Mouse (Mus musculus): ENCODE data around the gene Tmem221.

The Tmem221 gene

DNA sequence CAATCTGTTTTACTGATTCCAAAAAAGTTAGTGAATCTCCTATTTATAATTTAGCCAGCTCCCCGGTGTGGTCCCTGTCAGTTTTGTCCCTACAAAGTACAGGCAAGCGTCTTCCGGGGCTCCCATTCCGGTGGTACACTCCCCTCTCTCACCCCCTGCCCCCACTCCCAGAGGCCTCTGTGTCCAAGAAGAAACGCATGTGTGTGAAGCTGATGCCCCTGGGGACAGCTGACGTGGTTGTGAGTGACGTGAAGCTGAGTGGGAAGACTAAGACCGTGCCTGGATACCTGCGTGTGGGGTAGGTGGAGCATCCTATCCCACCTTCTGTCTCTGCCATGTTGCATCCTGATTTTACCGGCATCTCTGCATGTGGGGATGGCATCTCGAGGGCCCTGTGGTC is 13.6 kb downstream of the Tmem221 start:
- no peak for DNase-seq

GRCm38 (mm10) chr8:71543755-71544154 is 14.9 kb downstream of the Tmem221 start:
- no peak for DNase-seq

GRCm38 (mm10) chr8:71542632-71543343 is 15.9 kb downstream of the Tmem221 start, which contains the start of gene Mvb12a:
TSS of gene Mvb12a (plus strand) at chr8:71542922.
- peak; percentile 100 for DNase-seq

GRCm38 (mm10) chr8:71537028-71537867 is 21.4 kb downstream of the Tmem221 start, which contains the start of gene Bst2:
TSS of gene Bst2 (minus strand) at chr8:71537456.
- DNase-seq: peak; percentile 99

GRCm38 (mm10) chr8:71535663-71536062 is 23.0 kb downstream of the Tmem221 start:
- no peak for DNase-seq

GRCm38 (mm10) chr8:71534263-71534810 is 24.3 kb downstream of the Tmem221 start:
- no peak for DNase-seq

GRCm38 (mm10) chr8:71530735-71531467 is 27.8 kb downstream of the Tmem221 start:
- peak; percentile 73 for DNase-seq

DNA sequence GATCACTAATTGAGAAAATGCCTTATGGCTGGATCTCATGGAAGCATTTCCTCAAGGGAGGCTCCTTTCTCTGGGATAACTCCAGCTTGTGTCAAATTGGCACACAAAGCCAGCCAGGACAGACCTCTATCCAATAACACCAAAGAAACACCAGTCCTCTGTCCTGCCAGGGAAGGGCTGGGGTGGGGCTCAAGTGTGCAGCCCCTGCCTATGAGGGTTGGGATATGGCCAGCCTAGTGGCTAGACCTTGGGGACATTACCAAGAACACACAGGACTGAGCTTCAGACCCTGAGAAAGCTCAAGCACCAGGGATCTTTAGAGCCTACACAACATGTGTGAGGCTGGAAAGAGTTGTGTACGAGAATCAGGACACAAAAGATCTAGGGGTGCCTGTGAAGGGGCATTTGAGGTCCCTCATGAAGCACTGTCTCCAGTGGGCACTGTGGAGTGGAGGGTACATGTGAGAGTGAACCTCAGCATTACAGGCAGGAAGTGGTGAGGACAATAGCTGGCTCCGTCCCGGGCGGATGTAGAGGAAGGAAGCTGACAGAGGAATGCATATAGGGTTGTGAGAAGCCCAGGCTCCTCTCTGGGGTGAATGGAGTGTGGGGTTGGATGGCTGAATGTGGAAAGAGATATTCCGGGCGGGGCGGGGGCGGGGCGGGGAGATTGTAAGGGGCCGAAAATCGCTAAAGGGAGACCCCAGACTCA is 30.2 kb downstream of the Tmem221 start:
- DNase-seq: peak; percentile 80

- no peak for DNase-seq
These were observed 31.4 kb downstream of the Tmem221 start for GRCm38 (mm10) chr8:71527162-71527870.

DNA sequence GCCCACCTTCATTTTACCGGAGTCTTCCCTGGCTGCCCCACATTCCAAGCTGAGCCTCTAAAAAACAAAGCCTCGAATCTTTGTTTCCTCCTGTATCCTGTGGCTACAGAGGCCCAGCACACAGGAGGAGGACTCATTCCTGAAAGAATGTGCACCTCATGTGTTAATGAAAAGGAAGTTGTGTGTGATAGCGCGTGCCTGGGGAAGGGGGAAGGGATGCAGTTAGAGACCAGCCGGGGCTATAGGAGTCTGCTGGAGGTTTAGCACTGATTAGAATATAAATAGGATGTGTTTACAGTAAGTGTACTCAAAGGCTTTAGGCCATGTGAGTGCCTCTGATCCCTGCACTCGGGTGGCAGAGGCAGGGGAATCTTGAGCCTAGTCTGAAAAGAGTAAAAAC is 32.4 kb downstream of the Tmem221 start:
- no peak for DNase-seq

DNA sequence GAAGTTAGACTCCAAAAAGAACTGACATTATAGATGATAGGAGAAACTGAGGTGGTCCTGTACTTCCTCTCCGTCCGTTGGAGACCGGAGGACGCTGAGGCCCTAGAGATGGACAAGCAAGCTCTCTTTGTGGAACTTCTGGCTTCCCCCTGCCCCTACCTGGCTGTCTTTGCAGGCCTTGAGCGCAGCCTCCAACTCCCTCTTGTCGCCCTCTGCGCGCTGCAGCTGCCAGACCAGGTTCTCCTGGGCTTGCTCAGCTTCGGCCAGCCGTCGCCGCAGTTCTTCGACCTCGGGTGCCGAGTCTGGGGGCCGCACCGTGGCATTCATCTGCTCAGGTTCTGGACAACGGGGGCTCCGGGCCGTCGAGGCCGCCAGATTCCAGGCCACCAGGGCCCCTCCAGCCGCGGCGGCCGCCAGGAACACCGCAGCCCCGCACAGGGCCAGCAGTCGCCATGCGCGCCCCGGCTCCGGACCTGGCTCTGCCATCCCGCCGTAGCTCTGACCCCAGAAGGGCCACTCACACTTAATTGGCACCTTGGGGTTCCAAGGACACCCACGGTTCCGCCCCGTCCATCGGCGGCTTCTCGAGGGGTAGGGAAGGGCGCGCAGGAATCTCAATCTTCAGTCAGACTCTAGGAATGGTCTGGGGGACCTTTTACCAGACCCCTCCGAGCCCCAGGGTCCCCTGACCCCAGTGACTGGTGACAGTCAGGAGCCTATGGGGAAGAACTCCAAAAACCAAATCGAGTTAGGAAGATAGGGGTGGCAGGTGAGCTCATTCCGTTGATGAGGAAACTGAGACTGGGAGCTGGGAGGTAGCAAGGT is 33.2 kb downstream of the Tmem221 start, which contains the start of gene Ccdc194:
Gene Ccdc194 (minus strand): TSS at position 486 of the 825 bp plus-strand sequence.
- DNase-seq: no peak

- DNase-seq: peak; percentile 96
These were observed 37.0 kb downstream of the Tmem221 start for GRCm38 (mm10) chr8:71521634-71522033.

DNA sequence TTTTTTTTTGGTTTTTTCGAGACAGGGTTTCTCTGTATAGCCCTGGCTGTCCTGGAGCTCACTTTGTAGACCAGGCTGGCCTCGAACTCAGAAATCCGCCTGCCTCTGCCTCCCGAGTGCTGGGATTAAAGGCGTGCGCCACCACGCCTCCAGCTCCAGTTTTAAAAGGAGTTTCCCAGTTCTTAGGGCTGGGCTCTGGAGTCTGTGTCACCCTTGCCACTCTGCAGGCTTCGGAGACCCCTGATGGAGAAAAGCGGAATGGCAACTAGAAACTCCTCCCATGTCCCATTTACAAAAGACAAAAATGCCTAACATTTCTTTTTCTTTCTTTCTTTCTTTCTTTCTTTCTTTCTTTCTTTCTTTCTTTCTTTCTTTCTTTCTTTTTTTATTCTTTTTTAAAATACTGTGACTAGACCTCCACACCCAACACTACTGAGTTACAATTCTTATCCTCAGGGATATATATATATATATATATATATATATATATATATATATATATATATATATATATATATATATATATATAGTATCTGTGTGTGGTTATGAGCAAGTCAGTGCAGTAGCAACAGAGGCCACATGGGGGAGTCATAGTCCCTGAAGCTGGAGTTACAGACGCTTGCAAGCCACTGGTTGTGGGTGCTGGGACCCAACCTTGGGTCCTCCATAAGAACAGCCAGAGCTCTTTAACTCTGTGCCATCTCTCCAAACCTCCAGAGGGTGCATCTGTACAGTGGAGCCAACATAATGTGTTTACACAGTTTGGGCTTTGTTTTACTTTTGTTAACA is 39.4 kb downstream of the Tmem221 start:
- peak; percentile 85 for DNase-seq

DNA sequence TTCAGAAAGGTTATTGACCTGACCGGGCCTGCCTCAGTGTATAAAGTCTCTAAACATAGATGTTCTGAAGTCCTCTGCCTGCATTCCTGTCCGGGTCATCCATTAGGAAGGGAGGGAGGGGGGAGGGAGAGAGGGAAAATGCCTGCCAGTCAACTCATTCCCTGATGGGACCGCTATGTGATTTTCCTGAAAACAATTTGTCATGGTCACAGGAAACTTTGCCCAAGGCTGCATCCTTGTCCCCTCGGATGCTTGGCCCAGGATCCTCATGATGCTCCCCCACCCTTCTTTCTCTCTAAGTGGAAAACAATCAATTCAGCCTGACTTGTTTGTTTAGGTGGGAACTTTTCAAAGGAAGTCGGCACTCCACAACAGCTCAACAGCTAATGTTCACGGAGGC is 41.9 kb downstream of the Tmem221 start:
- peak; percentile 69 for DNase-seq

- no peak for DNase-seq
These were observed 43.6 kb downstream of the Tmem221 start for GRCm38 (mm10) chr8:71515043-71515442.

GRCm38 (mm10) chr8:71513018-71513754 is 45.5 kb downstream of the Tmem221 start:
- peak; percentile 38 for DNase-seq

GRCm38 (mm10) chr8:71511644-71512043 is 47.0 kb downstream of the Tmem221 start, which contains the start of gene Plvap:
TSS of gene Plvap (minus strand) at chr8:71511752.
- peak; percentile 84 for DNase-seq

DNA sequence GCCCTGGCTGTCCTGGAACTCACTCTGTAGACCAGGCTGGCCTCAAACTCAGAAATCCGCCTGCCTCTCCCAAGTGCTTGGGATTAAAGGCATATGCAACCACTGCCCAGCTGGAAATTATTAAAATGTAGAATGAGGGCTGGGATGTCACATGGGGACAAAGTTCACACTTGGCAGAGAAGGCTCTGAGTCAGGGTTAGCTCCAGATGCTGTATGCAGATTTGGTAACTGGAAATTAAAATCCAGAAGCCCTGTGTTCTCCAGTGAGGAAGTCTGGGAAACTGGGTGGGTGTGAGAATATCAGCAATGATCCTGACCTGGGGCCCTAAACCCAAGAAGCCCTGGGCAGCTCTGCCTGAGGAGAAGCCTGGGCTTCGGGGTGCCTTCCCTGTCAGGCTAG is 49.4 kb downstream of the Tmem221 start:
- no peak for DNase-seq

GRCm38 (mm10) chr8:71507589-71508104 is 51.0 kb downstream of the Tmem221 start:
- DNase-seq: peak; percentile 61
